Mouse (Mus musculus): Measurements from ENCODE around the gene Cacng6. TPM values are rescaled to one million over a fixed set of nuclear protein-coding genes. Genes with fewer than 3 reads are reported as not detected.

Cacng6 gene
- polyA plus RNA-seq, 1 experiment from 2014 or later = 3.0 TPM

DNA sequence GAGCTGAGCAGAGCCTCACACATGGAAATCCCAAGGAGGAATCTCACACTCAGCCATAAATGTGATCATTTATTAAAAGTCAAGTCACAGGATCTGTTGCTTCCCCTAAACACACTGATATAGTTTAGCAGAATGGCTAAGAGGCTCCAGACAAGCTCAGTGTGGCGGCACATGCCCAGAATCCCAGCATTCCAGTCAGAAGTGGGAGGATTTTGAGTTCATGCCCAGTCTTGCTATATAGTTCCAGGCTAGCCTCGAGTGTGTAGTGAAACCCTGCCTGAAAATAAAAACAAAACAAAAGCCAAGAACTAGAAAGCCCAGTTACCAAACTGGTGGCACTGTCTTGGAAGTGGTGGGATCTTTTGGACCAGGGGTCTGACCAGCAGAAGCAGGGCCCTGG lies 44.6 kb downstream of the Cacng6 start:
- Histone ChIP-seq H3K9me3 (replicated peaks; ENCODE audit: control insufficient read depth, low read length) (no peaks in the 10 kb centered on the region), H3K9ac (ENCODE audit: low read length) (no peak overlapping the region), H3K4me2 (ENCODE audit: low read depth, low read length) (no peak overlapping the region), H3K36me3 (ENCODE audit: control insufficient read depth, insufficient read depth, low read length) (no peaks in the 10 kb centered on the region), H3K4me3 (replicated peaks; ENCODE audit: low read length) (no peak overlapping the region), H3K27ac (ENCODE audit: low read length) (no peak overlapping the region), H3K4me1 (ENCODE audit: control insufficient read depth, insufficient read depth, low read length) (no peaks in the 10 kb centered on the region), H3K27me3 (ENCODE audit: control insufficient read depth, insufficient read depth, low read length) (no peaks in the 10 kb centered on the region)
- no peak for ATAC-seq (ENCODE audit: insufficient read depth, low FRiP score)
- WGBS = 63% methylated on average over 2 of the region's 2 CpGs

DNA sequence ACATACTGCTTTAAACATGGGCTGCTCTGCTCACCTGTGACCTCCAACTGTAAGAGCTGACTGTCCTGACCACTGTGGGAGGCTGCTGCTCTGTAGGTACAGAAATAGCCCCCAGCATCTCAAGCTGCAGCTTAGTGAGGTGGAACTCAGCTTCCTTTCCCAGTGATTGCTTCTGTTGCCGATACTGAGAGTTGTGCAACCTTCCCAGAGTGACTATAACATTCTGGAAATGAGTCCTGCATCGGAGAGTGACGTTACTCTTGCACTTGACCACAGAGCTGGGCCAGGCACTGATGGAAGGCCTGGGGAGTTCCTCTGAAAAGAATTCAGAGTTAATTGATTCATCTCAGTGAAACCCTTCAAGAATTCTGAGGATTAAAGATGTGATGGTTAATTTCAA lies 48.8 kb downstream of the Cacng6 start:
- Histone ChIP-seq H3K27me3 (ENCODE audit: control insufficient read depth, insufficient read depth, low read length) (no peaks in the 10 kb centered on the region), H3K36me3 (ENCODE audit: control insufficient read depth, insufficient read depth, low read length) (no peaks in the 10 kb centered on the region), H3K27ac (ENCODE audit: low read length) (no peak overlapping the region), H3K9me3 (replicated peaks; ENCODE audit: control insufficient read depth, low read length) (no peaks in the 10 kb centered on the region), H3K9ac (ENCODE audit: low read length) (no peak overlapping the region), H3K4me3 (replicated peaks; ENCODE audit: low read length) (no peak overlapping the region), H3K4me1 (ENCODE audit: control insufficient read depth, insufficient read depth, low read length) (no peaks in the 10 kb centered on the region), H3K4me2 (ENCODE audit: low read depth, low read length) (no peak overlapping the region)
- WGBS = 81% methylated on average over 3 of the region's 3 CpGs
- no peak for ATAC-seq (ENCODE audit: insufficient read depth, low FRiP score)

DNA sequence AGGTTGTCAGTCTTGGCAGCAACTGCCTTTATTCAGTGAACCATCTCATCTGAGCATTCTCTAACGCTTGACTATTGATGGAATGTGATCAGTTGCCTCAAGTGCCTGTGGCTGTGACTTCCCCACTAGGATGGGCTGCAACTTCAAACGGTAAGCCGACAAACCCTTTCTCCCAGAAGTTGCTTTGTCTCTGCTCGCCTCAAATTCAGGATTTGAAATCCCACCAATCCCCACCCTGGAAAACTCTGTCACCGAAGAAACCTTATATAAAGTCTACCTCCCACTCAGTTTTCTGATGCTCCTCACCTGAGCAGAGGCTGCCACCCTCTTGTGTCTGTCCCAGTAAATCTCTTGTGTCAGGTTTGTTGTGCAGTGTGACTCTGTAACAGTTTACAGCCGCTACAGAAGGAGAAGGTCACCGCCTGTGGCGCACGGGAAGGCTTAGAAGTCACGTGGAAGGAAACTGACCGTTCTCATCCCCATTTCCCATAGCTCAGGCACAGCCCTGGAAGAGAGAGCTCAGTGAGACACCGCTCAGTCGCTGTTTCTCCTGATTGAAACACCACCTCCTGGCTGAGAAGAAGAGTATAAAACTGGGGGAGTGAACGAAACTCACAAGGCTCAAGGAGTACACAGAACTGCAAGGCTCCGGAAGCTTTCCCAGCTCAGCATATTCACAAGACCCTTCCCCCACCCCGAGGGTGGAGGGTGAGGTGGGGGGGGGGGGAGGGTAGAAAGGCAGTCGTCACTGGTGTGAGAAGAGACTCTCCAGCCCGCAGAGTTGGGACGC lies 50.5 kb downstream of the Cacng6 start:
- Histone ChIP-seq H3K27me3 (ENCODE audit: control insufficient read depth, insufficient read depth, low read length) (no peaks in the 10 kb centered on the region), H3K27ac (ENCODE audit: low read length) (no peak overlapping the region), H3K4me3 (replicated peaks; ENCODE audit: low read length) (no peak overlapping the region), H3K36me3 (ENCODE audit: control insufficient read depth, insufficient read depth, low read length) (no peaks in the 10 kb centered on the region), H3K4me2 (ENCODE audit: low read depth, low read length) (0 out of 2 replicates have a peak overlapping the region, but pooled peaks have one; percentile 23), H3K4me1 (ENCODE audit: control insufficient read depth, insufficient read depth, low read length) (no peaks in the 10 kb centered on the region), H3K9ac (ENCODE audit: low read length) (no peak overlapping the region), H3K9me3 (replicated peaks; ENCODE audit: control insufficient read depth, low read length) (no peaks in the 10 kb centered on the region)
- WGBS = 8% methylated on average over 19 of the region's 19 CpGs
- no peak for ATAC-seq (ENCODE audit: insufficient read depth, low FRiP score)

DNA sequence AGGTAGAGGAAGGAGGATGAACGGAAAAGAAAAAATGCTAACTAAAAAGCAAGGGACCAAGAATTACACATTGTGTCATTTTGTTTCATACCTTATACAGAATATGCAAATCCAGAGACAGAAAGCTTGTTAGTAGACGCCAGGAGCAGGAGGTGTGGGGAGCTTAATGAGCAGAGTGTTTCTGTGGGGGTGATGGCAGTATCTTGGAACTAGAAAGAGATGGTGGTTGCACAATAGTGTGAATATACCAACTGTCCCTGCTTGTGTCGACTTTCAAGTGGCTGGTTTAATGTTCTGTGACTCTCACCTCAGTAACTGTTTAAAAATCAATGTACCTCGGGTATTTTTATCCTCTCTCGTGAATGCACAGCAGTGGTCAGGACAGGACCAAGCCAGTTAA lies 52.7 kb downstream of the Cacng6 start:
- Histone ChIP-seq H3K27me3 (ENCODE audit: control insufficient read depth, insufficient read depth, low read length) (no peaks in the 10 kb centered on the region), H3K9me3 (replicated peaks; ENCODE audit: control insufficient read depth, low read length) (no peaks in the 10 kb centered on the region), H3K9ac (ENCODE audit: low read length) (no peak overlapping the region), H3K27ac (ENCODE audit: low read length) (no peak overlapping the region), H3K36me3 (ENCODE audit: control insufficient read depth, insufficient read depth, low read length) (no peaks in the 10 kb centered on the region), H3K4me2 (ENCODE audit: low read depth, low read length) (no peak overlapping the region), H3K4me1 (ENCODE audit: control insufficient read depth, insufficient read depth, low read length) (no peaks in the 10 kb centered on the region), H3K4me3 (replicated peaks; ENCODE audit: low read length) (no peak overlapping the region)
- ATAC-seq (ENCODE audit: insufficient read depth, low FRiP score) = no peak
- WGBS = 71% methylated on average over 5 of the region's 5 CpGs

DNA sequence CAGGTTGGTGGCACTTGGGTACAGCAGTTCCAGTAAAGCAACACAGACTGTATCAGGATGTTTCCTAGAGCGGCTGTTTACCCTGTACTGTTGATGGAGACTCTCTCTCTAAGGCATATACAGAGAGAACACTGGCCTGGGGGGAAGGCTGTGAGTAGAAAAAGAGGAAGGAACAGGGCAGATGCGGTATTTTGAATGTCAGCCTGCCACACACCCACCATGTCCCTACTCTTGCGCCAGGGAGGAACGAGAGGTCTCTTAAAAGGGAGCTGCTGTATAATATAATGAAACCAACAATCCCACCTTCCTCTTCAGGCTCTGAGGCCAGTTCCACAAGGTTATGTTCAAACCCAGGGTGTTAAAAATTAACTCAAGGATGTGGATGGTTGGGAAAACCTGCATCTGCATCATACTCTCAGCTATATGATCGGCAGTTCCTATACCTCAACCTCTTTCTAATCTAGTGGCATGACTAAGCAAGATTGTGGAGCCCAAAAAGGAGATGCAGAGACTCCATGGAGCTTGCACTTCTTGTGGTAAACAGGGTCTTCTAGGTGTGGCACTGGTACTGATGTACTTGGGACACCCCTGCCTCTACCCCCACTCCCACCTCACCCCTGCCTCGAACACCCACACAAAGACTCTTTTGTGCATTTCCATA lies 58.1 kb downstream of the Cacng6 start:
- Histone ChIP-seq H3K4me2 (ENCODE audit: low read depth, low read length) (no peak overlapping the region), H3K36me3 (ENCODE audit: control insufficient read depth, insufficient read depth, low read length) (no peaks in the 10 kb centered on the region), H3K4me3 (replicated peaks; ENCODE audit: low read length) (no peak overlapping the region), H3K27me3 (ENCODE audit: control insufficient read depth, insufficient read depth, low read length) (no peaks in the 10 kb centered on the region), H3K27ac (ENCODE audit: low read length) (no peak overlapping the region), H3K9me3 (replicated peaks; ENCODE audit: control insufficient read depth, low read length) (no peaks in the 10 kb centered on the region), H3K4me1 (ENCODE audit: control insufficient read depth, insufficient read depth, low read length) (no peaks in the 10 kb centered on the region), H3K9ac (ENCODE audit: low read length) (no peak overlapping the region)
- ATAC-seq (ENCODE audit: insufficient read depth, low FRiP score) = no peak
- WGBS = 84% methylated on average over 6 of the region's 6 CpGs

Small RNA genes lying within 50 kb of the gene (microRNA-seq; reads per million reads assigned to microRNA genes)
- gene Gm23450 = 3.5 reads per million, percentile 19 among the genes with 10 or more reads in this experiment

Other genes starting within 250 kb of the Cacng6 start
- gene Nlrp12, start 174.5 kb upstream of the Cacng6 start, polyA plus RNA-seq (2015; fragmentation: Nextera tagmentation; extraction: Ambion mirVana) = 0.05 and 0.15 TPM in 2 replicates
- gene Myadm, start 135.1 kb upstream of the Cacng6 start, polyA plus RNA-seq (2015; fragmentation: Nextera tagmentation; extraction: Ambion mirVana) = 170 and 217 TPM in 2 replicates
- gene Prkcg, start 135.0 kb upstream of the Cacng6 start, polyA plus RNA-seq (2015; fragmentation: Nextera tagmentation; extraction: Ambion mirVana) = 0.32 and 1.1 TPM in 2 replicates
- 0.96 and 1.4 TPM in 2 replicates for gene Cacng7, start 91.2 kb upstream of the Cacng6 start, polyA plus RNA-seq (2015; fragmentation: Nextera tagmentation; extraction: Ambion mirVana)
- 0.74 and 1.1 TPM in 2 replicates for gene Cacng8, start 33.5 kb upstream of the Cacng6 start, polyA plus RNA-seq (2015; fragmentation: Nextera tagmentation; extraction: Ambion mirVana)
- 0.47 and 0.49 TPM in 2 replicates for gene Tarm1, start 78.4 kb downstream of the Cacng6 start, polyA plus RNA-seq (2015; fragmentation: Nextera tagmentation; extraction: Ambion mirVana)
- 0.12 TPM in 2 replicates for gene Oscar, start 192.0 kb downstream of the Cacng6 start, polyA plus RNA-seq (2015; fragmentation: Nextera tagmentation; extraction: Ambion mirVana)
- gene Ndufa3, start 193.2 kb downstream of the Cacng6 start, polyA plus RNA-seq (2015; fragmentation: Nextera tagmentation; extraction: Ambion mirVana) = 457 and 491 TPM in 2 replicates
- gene Tfpt, start 205.7 kb downstream of the Cacng6 start, polyA plus RNA-seq (2015; fragmentation: Nextera tagmentation; extraction: Ambion mirVana) = 17.7 and 19.0 TPM in 2 replicates
- gene Prpf31, start 205.8 kb downstream of the Cacng6 start, polyA plus RNA-seq (2015; fragmentation: Nextera tagmentation; extraction: Ambion mirVana) = 79.4 and 89.0 TPM in 2 replicates
- 43.0 and 44.5 TPM in 2 replicates for gene Cnot3, start 221.1 kb downstream of the Cacng6 start, polyA plus RNA-seq (2015; fragmentation: Nextera tagmentation; extraction: Ambion mirVana)
- gene Leng1, start 241.6 kb downstream of the Cacng6 start, polyA plus RNA-seq (2015; fragmentation: Nextera tagmentation; extraction: Ambion mirVana) = 12.0 and 14.3 TPM in 2 replicates